Mouse (Mus musculus): Measurements from ENCODE around the gene Gm9803. TPM values are rescaled to one million over a fixed set of nuclear protein-coding genes. Genes with fewer than 3 reads are reported as not detected.
"Not testable (repeated sequence)": the region's sequence is repeated elsewhere in the genome, so short reads cannot be mapped to it uniquely, and the experiment has no call there.

The Gm9803 gene
- total RNA-seq (2014; rRNA removed) (37.0 and 49.6 TPM in 2 replicates), polyA plus RNA-seq (2015; fragmentation: Nextera tagmentation; extraction: Ambion mirVana) (20.8 and 21.9 TPM in 2 replicates)

GRCm38 (mm10) chr10:43523931-43524330 lies at the start of gene Gm9803:
Gm9803 (plus strand) TSS chr10:43524084.
- not testable (repeated sequence) for H3K9ac ChIP-seq (replicated peaks; ENCODE audit: low read length, poor library complexity, severe bottlenecking); H3K27me3 ChIP-seq (ENCODE audit: insufficient read depth, low read length); H3K4me2 ChIP-seq (ENCODE audit: low read depth, low read length, poor library complexity, severe bottlenecking); H3K27ac ChIP-seq (ENCODE audit: low read depth, low read length); H3K9me3 ChIP-seq (ENCODE audit: low read length); H3K4me3 ChIP-seq (ENCODE audit: low read depth, low read length); ATAC-seq (ENCODE audit: low FRiP score); DNase-seq (ENCODE audit: low spot score)
- WGBS: 98% methylated on average over 10 of the region's 10 CpGs
- Histone ChIP-seq H3K36me3 (ENCODE audit: insufficient read depth, low read length) (peaks cover 11% of the 10 kb centered on the region), H3K4me1 (ENCODE audit: insufficient read depth, low read length) (peaks cover 11% of the 10 kb centered on the region; the same call in 1 of the 2 replicates)

GRCm38 (mm10) chr10:43475376-43475775 lies 48.5 kb upstream of the Gm9803 start:
- Histone ChIP-seq H3K9me3 (ENCODE audit: low read length) (no peaks in the 10 kb centered on the region), H3K4me2 (ENCODE audit: low read depth, low read length, poor library complexity, severe bottlenecking) (no peak overlapping the region), H3K4me1 (ENCODE audit: insufficient read depth, low read length) (peaks cover 4% of the 10 kb centered on the region; the same call in 1 of the 2 replicates), H3K4me3 (ENCODE audit: low read depth, low read length) (no peak overlapping the region), H3K9ac (replicated peaks; ENCODE audit: low read length, poor library complexity, severe bottlenecking) (no peak overlapping the region), H3K27me3 (ENCODE audit: insufficient read depth, low read length) (no peaks in the 10 kb centered on the region), H3K36me3 (ENCODE audit: insufficient read depth, low read length) (no peaks in the 10 kb centered on the region), H3K27ac (ENCODE audit: low read depth, low read length) (no peak overlapping the region)
- TF ChIP-seq CTCF (IDR thresholded peaks at IDR 0.05): peak; percentile 62
- WGBS: 62% methylated on average over 4 of the region's 4 CpGs
- no peak for ATAC-seq (ENCODE audit: low FRiP score)
- DNase-seq (ENCODE audit: low spot score): peak; percentile 6

- Histone ChIP-seq H3K27me3 (ENCODE audit: insufficient read depth, low read length) (no peaks in the 10 kb centered on the region), H3K27ac (ENCODE audit: low read depth, low read length) (no peak overlapping the region), H3K9me3 (ENCODE audit: low read length) (no peaks in the 10 kb centered on the region), H3K4me1 (ENCODE audit: insufficient read depth, low read length) (peaks cover 7% of the 10 kb centered on the region; the same call in 1 of the 2 replicates), H3K4me3 (ENCODE audit: low read depth, low read length) (peak overlapping the region; percentile 91), H3K36me3 (ENCODE audit: insufficient read depth, low read length) (no peaks in the 10 kb centered on the region), H3K4me2 (ENCODE audit: low read depth, low read length, poor library complexity, severe bottlenecking) (peak overlapping the region; percentile 99), H3K9ac (replicated peaks; ENCODE audit: low read length, poor library complexity, severe bottlenecking) (no peak overlapping the region; the same call in 1 of the 2 replicates)
- no peak for TF ChIP-seq CTCF (IDR thresholded peaks at IDR 0.05)
- ATAC-seq (ENCODE audit: low FRiP score): no peak
- WGBS: 8% methylated on average over 9 of the region's 9 CpGs
- DNase-seq (ENCODE audit: low spot score): peak; percentile 6
Measured at GRCm38 (mm10) chr10:43477459-43477858, 46.4 kb upstream of the Gm9803 start.

GRCm38 (mm10) chr10:43477865-43478681 lies 45.8 kb upstream of the Gm9803 start:
- H3K4me3 ChIP-seq (ENCODE audit: low read depth, low read length): peak overlapping the region; percentile 91
- H3K4me1 ChIP-seq (ENCODE audit: insufficient read depth, low read length): peaks cover 7% of the 10 kb centered on the region; the same call in 1 of the 2 replicates
- H3K27ac ChIP-seq (ENCODE audit: low read depth, low read length): peak overlapping the region; percentile 91
- no peaks in the 10 kb centered on the region for H3K36me3 ChIP-seq (ENCODE audit: insufficient read depth, low read length)
- no peaks in the 10 kb centered on the region for H3K27me3 ChIP-seq (ENCODE audit: insufficient read depth, low read length)
- H3K9ac ChIP-seq (replicated peaks; ENCODE audit: low read length, poor library complexity, severe bottlenecking): peak overlapping the region; percentile 94
- ATAC-seq (ENCODE audit: low FRiP score) (peak; percentile 18), DNase-seq (ENCODE audit: low spot score) (peak; percentile 53)
- WGBS: 1% methylated on average over 42 of the region's 42 CpGs
- no peaks in the 10 kb centered on the region for H3K9me3 ChIP-seq (ENCODE audit: low read length)
- H3K4me2 ChIP-seq (ENCODE audit: low read depth, low read length, poor library complexity, severe bottlenecking): peak overlapping the region; percentile 99
- no peak for TF ChIP-seq CTCF (IDR thresholded peaks at IDR 0.05)

- no peaks in the 10 kb centered on the region for H3K36me3 ChIP-seq (ENCODE audit: insufficient read depth, low read length)
- WGBS: 0% methylated on average over 27 of the region's 101 CpGs
Measured at GRCm38 (mm10) chr10:43478751-43479435, 45.0 kb upstream of the Gm9803 start, which contains the start of gene Bend3. Bend3 (plus strand) TSS chr10:43478831.

More at GRCm38 (mm10) chr10:43478751-43479435, 45.0 kb upstream of the Gm9803 start, which contains the start of gene Bend3:
- Histone ChIP-seq H3K9me3 (ENCODE audit: low read length) (no peaks in the 10 kb centered on the region), H3K4me3 (ENCODE audit: low read depth, low read length) (peak within 1 kb of the TSS; percentile 91), H3K27me3 (ENCODE audit: insufficient read depth, low read length) (no peaks in the 10 kb centered on the region), H3K4me2 (ENCODE audit: low read depth, low read length, poor library complexity, severe bottlenecking) (peak within 1 kb of the TSS; percentile 99), H3K27ac (ENCODE audit: low read depth, low read length) (peak within 1 kb of the TSS; percentile 91), H3K4me1 (ENCODE audit: insufficient read depth, low read length) (peaks cover 11% of the 10 kb centered on the region; the same call in 1 of the 2 replicates), H3K9ac (replicated peaks; ENCODE audit: low read length, poor library complexity, severe bottlenecking) (peak within 1 kb of the TSS; percentile 94)
- DNase-seq (ENCODE audit: low spot score) (peak; percentile 73), ATAC-seq (ENCODE audit: low FRiP score) (peak; percentile 84)
- no peak for TF ChIP-seq CTCF (IDR thresholded peaks at IDR 0.05)

Measured in midbrain, postnatal 0 days (tissue).